Mouse (Mus musculus) liver, postnatal 0 days (tissue): ENCODE data around the gene Mrps10.

Source experiments
- CTCF ChIP-seq: sonication (generic); IDR thresholded peaks from 2 replicates; pipeline ENCODE4 v1.5.1; 2016; ENCODE audit warnings: antibody characterized with exemption, low read depth
- EP300 ChIP-seq: IDR thresholded peaks from 2 replicates; pipeline ENCODE4 v1.6.1; 2016; ENCODE audit warnings: antibody characterized with exemption, low read depth, mild to moderate bottlenecking

DNA sequence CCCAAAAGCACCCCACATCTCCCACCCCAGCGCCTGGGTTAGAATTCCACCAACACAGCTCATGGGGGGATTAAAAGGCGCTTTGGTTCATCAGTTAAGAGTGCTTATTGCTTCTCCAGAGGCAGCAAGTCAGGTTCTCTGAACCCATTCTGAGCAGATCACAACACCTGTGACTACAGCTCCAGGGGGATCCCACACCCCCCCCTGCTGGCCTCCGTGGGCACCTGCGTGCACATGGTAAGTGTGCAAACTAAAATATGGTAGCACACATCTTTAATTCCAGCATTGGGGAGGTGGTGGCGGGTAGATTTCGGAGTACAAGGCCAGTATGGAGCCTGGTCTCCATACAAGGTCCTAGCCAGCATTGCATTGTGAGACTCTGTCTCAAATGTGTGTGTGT, 58.6 kb downstream of the Mrps10 start:
- TF ChIP-seq CTCF = peak; percentile 56
- no peak for TF ChIP-seq EP300
